12 mouse cellular contexts compared by ENCODE assay signal in the genomic region with DNA sequence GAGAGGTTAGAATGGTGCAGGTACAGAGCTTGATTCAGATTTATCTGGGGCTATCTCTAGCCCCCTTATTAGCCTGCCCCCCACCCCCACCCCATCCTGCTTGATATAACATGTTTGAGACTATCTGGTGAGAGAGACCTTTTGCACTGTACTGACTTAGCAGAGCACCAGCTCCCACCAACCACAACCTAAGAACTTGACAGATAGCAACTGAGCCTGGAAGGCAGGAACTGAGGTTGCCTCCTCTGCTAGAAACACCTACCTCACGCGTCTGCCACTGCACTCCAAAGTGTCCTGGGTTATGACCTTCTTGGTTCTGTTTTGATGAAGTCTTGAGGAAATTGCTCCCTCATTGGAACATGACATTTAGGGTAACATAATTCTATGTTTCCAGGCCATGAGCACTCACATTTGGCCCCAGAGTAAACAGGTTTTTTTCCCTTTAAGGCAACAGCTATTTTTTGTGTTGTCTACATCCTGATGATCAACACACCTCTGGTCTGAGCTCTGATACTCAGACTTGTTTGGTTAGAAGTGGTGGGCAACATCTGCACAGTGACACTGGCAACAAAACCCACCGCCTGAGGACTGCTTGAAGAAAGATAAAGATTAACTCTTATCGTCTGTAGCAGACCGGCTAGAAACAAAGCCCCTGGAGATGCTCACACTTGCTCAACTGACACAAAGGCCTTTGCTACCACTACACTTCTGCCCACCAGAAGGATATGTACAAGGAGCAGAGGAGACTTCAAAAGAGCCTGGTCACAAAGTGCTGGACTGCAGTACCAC.
"Had no signal": no experiment of that assay in that cellular context is flagged by ENCODE, and none has a peak within 500 bp of the region (broad histone marks: within the 10 kb centered on the region; RNA-seq: fewer than 3 reads in every experiment).

No protein-coding gene starts in this region.

- H3K27me3 ChIP-seq: limb, embryonic 12.5 days; lung, embryonic 15.5 days; midbrain, embryonic 15.5 days; neural tube, embryonic 13.5 days had no signal

- H3K9me3 ChIP-seq: limb, embryonic 12.5 days; lung, embryonic 15.5 days; midbrain, embryonic 15.5 days; neural tube, embryonic 13.5 days had no signal

- H3K9ac ChIP-seq: limb, embryonic 12.5 days; lung, embryonic 15.5 days; midbrain, embryonic 15.5 days; neural tube, embryonic 13.5 days had no signal

- H3K4me2 ChIP-seq: limb, embryonic 12.5 days; lung, embryonic 15.5 days; midbrain, embryonic 11.5 days; midbrain, embryonic 15.5 days; neural tube, embryonic 13.5 days had no signal

- H3K4me1 ChIP-seq: limb, embryonic 12.5 days; lung, embryonic 15.5 days; midbrain, embryonic 15.5 days had no signal

- ATAC-seq: midbrain, embryonic 15.5 days had no signal

- DNase-seq: kidney, adult 11 months; kidney, adult 9 months; kidney, postnatal 36 days; layer of hippocampus, adult 9-11 months; right cerebral cortex, postnatal 14 days; thymus, postnatal 4 days had no signal

- H3K27ac ChIP-seq: kidney, postnatal 0 days; limb, embryonic 12.5 days; lung, embryonic 15.5 days; midbrain, embryonic 15.5 days; neural tube, embryonic 13.5 days had no signal

- H3K4me3 ChIP-seq: limb, embryonic 12.5 days; lung, embryonic 15.5 days; midbrain, embryonic 15.5 days; neural tube, embryonic 13.5 days had no signal
